Mouse (Mus musculus) olfactory bulb, adult 2 months (tissue): Measurements from ENCODE around the gene Cideb.

Experiments used
- CTCF ChIP-seq: fragments of 200-500 bp; IDR thresholded peaks from 2 replicates; pipeline ENCODE4 v1.5.1; 2012; ENCODE audit warnings: low read depth, mild to moderate bottlenecking, low read length, moderate library complexity; ENCODE audit not compliant: insufficient read depth
- POLR2A ChIP-seq: fragments of 200-500 bp; IDR thresholded peaks from 2 replicates; pipeline ENCODE4 v1.6.1; 2012; ENCODE audit warnings: mild to moderate bottlenecking, low read depth, low read length, moderate library complexity; ENCODE audit not compliant: insufficient read depth

DNA sequence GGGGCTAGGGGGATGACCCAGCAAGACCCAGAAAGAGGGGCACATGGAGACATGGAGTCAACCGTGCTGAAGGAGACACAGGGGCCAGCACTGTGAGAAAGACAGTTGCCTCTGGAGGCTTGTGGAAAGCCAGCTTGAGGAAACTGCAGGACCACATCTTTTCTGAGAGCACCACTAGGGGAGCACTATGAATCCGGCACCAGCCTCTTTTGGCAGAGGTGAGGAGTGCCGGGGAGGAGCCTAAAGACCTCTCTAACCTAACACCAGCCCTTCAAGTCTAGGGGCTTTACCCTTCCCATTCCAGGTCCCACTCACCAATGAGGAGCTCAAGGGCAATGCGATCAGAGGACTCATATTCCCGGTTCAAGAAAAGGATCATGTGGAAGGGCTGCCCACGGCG is 46.5 kb downstream of the Cideb start:
- TF ChIP-seq POLR2A (no peak), CTCF (no peak)
